Mouse (Mus musculus) liver, adult 2 months (tissue): ENCODE measurements around the gene Shisal2b. TPM values are rescaled to one million over a fixed set of nuclear protein-coding genes. Genes with fewer than 3 reads are reported as not detected.

Experiments
- DNase-seq: peaks from one replicate; pipeline ENCODE4 v3.0.0-alpha.2; 2011; ENCODE audit warnings: low read depth, low spot score; ENCODE audit errors: extremely low read depth
- H3K27ac ChIP-seq: fragments of 200-500 bp; replicated peaks from 2 replicates; pipeline ENCODE4 v1.5.1; 2012; ENCODE audit warnings: low read depth, mild to moderate bottlenecking, control low read depth, inconsistent platforms, low read length; ENCODE audit not compliant: insufficient read depth
- H3K27me3 ChIP-seq: fragments of 200-500 bp; 2 replicates; pipeline ENCODE4 v1.6.1; 2012; ENCODE audit warnings: mild to moderate bottlenecking, moderate library complexity, low read length, inconsistent platforms; ENCODE audit not compliant: control insufficient read depth, insufficient read depth
- H3K36me3 ChIP-seq: fragments of 200-500 bp; 2 replicates; pipeline ENCODE4 v1.6.1; 2012; ENCODE audit warnings: low read length, inconsistent platforms; ENCODE audit not compliant: control insufficient read depth, insufficient read depth
- H3K4me1 ChIP-seq: fragments of 200-500 bp; 2 replicates; pipeline ENCODE4 v1.6.1; 2011; ENCODE audit warnings: low read length; ENCODE audit not compliant: control insufficient read depth, insufficient read depth
- H3K4me3 ChIP-seq: fragments of 200-500 bp; 2 replicates; pipeline ENCODE4 v1.5.1; 2011; ENCODE audit warnings: low read depth, mild to moderate bottlenecking, control low read depth, low read length, moderate library complexity; ENCODE audit not compliant: insufficient read depth
- H3K79me2 ChIP-seq: fragments of 200-500 bp; 2 replicates; pipeline ENCODE4 v1.6.1; 2012; ENCODE audit warnings: inconsistent platforms, mild to moderate bottlenecking, low read length, moderate library complexity; ENCODE audit not compliant: control insufficient read depth, insufficient read depth
- H3K9ac ChIP-seq: fragments of 200-500 bp; 2 replicates; pipeline ENCODE4 v1.6.1; 2012; ENCODE audit warnings: low read depth, mild to moderate bottlenecking, control low read depth, inconsistent platforms, low read length
- CTCF ChIP-seq: fragments of 200-500 bp; IDR thresholded peaks from 2 replicates; pipeline ENCODE4 v1.5.1; 2011; ENCODE audit warnings: low read depth, low read length, control low read depth
- POLR2A ChIP-seq: fragments of 200-500 bp; IDR thresholded peaks from 2 replicates; pipeline ENCODE4 v1.6.1; 2011; ENCODE audit warnings: low read length, control low read depth; ENCODE audit not compliant: insufficient read depth; ENCODE audit errors: extremely low read depth
- WGBS: fragments of 180-500 bp; shearing (Covaris S2); methylation state at CpG from one replicate; pipeline ENCODE4 v1.1.7; 2018; 5-methylcytosine and 5-hydroxymethylcytosine counted together
- polyA plus RNA-seq: library from polyadenylated mRNA; depleted of rRNA; stranded (reverse); fragments of >200 nt; gene quantifications from 2 replicates; pipeline ENCODE4 v1.2.3, GENCODE M21; 2012
- total RNA-seq: library from RNA; depleted of rRNA; stranded (reverse); fragments of >200 nt; gene quantifications from 2 replicates; pipeline ENCODE4 v1.2.3, GENCODE M21; 2014

Shisal2b gene
- total and polyA plus RNA-seq, 2 experiments, result not detected

DNA sequence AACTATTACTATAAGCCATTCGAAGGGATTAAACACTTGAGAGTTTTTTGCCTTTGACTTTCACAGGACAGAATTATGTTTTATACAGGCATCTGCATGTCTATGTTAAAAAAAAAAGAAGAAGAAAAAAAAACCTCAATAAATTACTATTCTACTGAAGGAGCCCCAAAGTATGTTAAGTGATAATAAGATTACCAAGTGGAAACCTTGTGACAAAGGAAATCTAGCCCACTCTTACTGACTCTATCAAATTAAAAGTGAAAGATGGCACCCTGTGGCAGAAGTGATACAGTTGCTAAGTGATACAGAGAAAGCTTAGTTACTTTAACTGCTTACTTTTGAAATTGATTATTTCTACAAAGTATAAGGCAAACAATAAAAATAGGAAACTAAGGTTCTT lies 41.8 kb downstream of the Shisal2b start:
- Histone ChIP-seq H3K27ac (no peak overlapping the region), H3K36me3 (peaks cover under 1% of the 10 kb centered on the region), H3K4me3 (no peak overlapping the region), H3K4me1 (no peaks in the 10 kb centered on the region; the same call in 1 of the 2 replicates), H3K9ac (no peak overlapping the region), H3K79me2 (peaks cover 8% of the 10 kb centered on the region; the same call in 1 of the 2 replicates), H3K27me3 (no peaks in the 10 kb centered on the region)
- 93% methylated on average over 1 of the region's 1 CpGs for WGBS
- no peak for DNase-seq
- TF ChIP-seq POLR2A (no peak), CTCF (no peak)

DNA sequence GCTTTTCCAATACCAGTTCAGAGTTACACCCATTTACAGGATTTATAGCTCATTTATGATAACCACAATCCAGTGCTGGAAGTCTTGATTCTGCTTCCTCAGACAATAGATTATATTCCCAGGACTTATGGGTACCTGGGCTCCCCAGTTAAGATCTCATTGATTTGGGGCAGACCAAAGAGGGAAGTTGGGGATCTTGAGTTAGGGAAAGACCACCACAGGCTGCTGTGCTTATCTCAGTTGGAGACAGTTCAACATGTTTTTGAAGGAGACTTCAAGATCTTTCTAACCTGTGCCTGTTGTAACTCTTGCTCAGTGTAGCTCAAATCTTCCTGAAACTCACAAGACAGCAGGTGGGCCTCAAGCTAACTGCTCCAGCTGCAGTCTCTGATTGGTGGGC lies 42.5 kb downstream of the Shisal2b start:
- no peaks in the 10 kb centered on the region; the same call in 1 of the 2 replicates for H3K4me1 ChIP-seq
- no peak overlapping the region for H3K4me3 ChIP-seq
- no peaks in the 10 kb centered on the region for H3K27me3 ChIP-seq
- peaks cover 8% of the 10 kb centered on the region; the same call in 1 of the 2 replicates for H3K79me2 ChIP-seq
- no peak for DNase-seq
- H3K9ac ChIP-seq, result no peak overlapping the region
- H3K36me3 ChIP-seq, result no peaks in the 10 kb centered on the region
- TF ChIP-seq POLR2A (no peak), CTCF (no peak)
- H3K27ac ChIP-seq, result no peak overlapping the region

DNA sequence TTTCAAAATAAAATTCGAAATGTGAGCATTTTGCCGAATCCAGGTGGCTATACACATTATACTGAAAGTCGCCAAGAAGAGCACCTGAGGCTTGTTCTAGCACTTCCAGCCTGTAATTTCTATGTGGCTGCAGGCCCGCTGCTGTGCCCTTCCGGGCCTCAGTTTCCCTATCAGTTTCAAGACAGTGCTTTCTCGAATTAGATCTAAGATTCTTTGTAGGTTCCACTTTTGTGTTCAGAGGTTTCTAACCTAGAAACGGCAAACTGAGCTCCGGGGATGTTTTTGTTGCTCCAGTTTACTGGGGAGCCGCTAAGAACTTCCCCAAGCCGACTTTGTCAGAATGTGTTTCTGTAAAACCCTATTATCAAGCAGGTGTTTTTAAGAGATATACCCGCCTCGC lies 46.0 kb downstream of the Shisal2b start:
- H3K27me3 ChIP-seq, result no peaks in the 10 kb centered on the region
- no peaks in the 10 kb centered on the region; the same call in 1 of the 2 replicates for H3K4me1 ChIP-seq
- DNase-seq, result no peak
- H3K79me2 ChIP-seq, result peaks cover 8% of the 10 kb centered on the region; the same call in 1 of the 2 replicates
- WGBS, result 37% methylated on average over 12 of the region's 12 CpGs
- H3K27ac ChIP-seq, result 0 out of 2 replicates have a peak overlapping the region, but pooled peaks have one; percentile 19
- no peaks in the 10 kb centered on the region for H3K36me3 ChIP-seq
- peak overlapping the region; percentile 86 for H3K4me3 ChIP-seq
- H3K9ac ChIP-seq, result peak overlapping the region; percentile 81
- TF ChIP-seq POLR2A (no peak), CTCF (no peak)

DNA sequence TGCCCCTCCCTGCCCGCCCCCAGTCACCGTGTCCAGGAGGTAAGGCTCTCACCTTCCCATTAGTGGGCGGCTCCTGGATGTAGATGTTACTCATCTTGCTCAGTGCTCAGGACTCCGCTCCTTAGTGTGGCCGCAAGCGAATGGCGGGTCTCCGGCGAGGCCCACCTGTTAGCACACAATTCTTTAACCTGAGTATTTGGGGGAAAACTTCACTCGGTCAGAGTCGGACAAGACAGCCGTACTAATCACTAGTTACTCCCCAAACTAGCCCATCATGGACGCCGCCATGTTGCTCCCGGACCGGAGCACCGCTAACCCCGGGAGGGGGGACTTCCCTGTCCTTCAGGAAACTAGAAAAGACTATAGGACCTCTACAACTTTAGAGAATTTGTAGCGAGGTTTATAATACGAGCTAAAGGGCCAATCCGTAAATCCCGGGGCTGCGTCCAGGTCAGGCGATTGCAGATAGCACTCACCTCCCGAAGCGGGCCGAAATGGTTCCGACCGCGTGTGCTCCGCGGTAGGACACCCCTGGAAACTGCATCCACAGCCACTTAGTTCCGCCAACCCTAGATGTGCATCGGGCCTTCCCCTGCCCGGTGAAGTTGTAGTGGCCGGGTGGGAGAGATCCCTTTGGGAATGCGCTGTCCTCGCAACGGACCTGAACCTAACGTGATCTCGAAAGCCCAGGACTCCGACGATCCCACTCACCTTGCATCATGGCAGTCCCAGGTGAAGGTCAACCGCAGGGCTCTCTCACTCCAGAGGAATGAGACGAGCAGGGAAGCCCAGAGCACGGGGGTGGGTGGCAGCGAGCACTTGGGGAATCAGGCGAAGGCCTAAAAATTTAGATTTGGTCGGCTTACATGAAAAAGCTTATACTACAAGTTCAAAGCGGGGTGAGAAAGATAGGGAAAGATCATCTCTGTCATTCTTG lies 46.8 kb downstream of the Shisal2b start, which contains the start of gene Cwc27:
Cwc27 (minus strand) TSS at position 508 of the 937 bp plus-strand sequence.
- peak within 1 kb of the TSS; percentile 86 for H3K4me3 ChIP-seq
- WGBS, result under 1% methylated on average over 50 of the region's 50 CpGs
- peak; percentile 83 for DNase-seq
- TF ChIP-seq POLR2A, result 0 out of 2 replicates have a peak, but pooled peaks have one; percentile 23
- no peak for TF ChIP-seq CTCF
- no peaks in the 10 kb centered on the region for H3K27me3 ChIP-seq
- peaks cover 8% of the 10 kb centered on the region; the same call in 1 of the 2 replicates for H3K79me2 ChIP-seq
- H3K36me3 ChIP-seq, result no peaks in the 10 kb centered on the region
- no peaks in the 10 kb centered on the region; the same call in 1 of the 2 replicates for H3K4me1 ChIP-seq
- peak within 1 kb of the TSS; percentile 81 for H3K9ac ChIP-seq
- peak within 1 kb of the TSS; percentile 77 for H3K27ac ChIP-seq

DNA sequence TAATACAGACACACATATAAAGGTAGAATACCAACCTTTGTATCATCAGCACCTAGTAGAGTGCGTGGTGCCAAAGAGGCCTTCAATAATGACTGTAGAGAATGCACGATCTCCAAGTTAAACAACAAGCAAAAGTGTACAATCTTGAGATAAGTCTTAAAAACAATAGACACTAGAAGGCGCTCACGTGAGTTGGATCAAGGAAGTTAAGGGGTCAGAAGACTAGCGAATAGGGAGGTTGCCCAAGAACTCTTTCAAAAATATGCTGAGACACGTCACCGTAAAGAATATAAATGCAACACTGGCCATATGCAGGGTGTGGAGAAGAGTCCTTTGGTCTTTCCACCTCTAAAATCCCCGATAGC lies 47.4 kb downstream of the Shisal2b start:
- no peak for DNase-seq
- H3K27ac ChIP-seq, result no peak overlapping the region
- TF ChIP-seq POLR2A (no peak), CTCF (no peak)
- peak overlapping the region; percentile 86 for H3K4me3 ChIP-seq
- no peak overlapping the region for H3K9ac ChIP-seq
- WGBS, result 5% methylated on average over 8 of the region's 8 CpGs
- H3K4me1 ChIP-seq, result no peaks in the 10 kb centered on the region; the same call in 1 of the 2 replicates
- no peaks in the 10 kb centered on the region for H3K27me3 ChIP-seq
- no peaks in the 10 kb centered on the region for H3K36me3 ChIP-seq
- peaks cover 8% of the 10 kb centered on the region; the same call in 1 of the 2 replicates for H3K79me2 ChIP-seq
